Mouse (Mus musculus): Measurements from ENCODE around the gene Rassf8. TPM values are rescaled to one million over a fixed set of nuclear protein-coding genes. Genes with fewer than 3 reads are reported as not detected.
A peak's percentile ranks its signal among the peaks of the same experiment; 100 is the strongest.

Rassf8 gene
- polyA plus RNA-seq, 1 experiment from 2014 or later = 9.1 TPM

DNA sequence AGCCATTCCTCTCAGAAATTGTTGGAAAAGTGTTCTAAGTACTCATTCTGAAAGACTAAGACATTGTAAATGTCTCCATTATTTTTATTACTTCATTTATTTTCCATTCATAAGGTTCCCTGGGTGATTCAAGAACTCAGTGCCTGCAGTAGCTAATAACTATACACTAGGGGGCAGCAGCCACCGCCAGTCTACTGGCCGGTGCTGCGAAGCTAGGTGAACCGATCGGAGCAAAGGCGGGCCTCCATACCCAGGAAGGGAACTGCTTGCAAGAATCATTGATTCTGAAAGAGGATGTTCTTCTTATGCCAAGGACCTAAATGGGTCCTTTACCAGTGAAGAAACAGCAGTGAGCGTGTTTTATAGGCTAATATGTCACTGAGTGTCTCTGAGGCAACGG is 83.6 kb downstream of the Rassf8 start:
- no peak for ATAC-seq (ENCODE audit: insufficient number of reproducible peaks, insufficient read depth, low FRiP score, low TSS enrichment)
- H3K4me1 ChIP-seq = no peaks in the 10 kb centered on the region
- no peak overlapping the region for H3K4me2 ChIP-seq (replicated peaks)
- no peaks in the 10 kb centered on the region for H3K27me3 ChIP-seq
- H3K27ac ChIP-seq = no peak overlapping the region
- H3K36me3 ChIP-seq = no peaks in the 10 kb centered on the region
- H3K4me3 ChIP-seq = no peak overlapping the region
- WGBS = 17% methylated on average over 8 of the region's 8 CpGs
- H3K9ac ChIP-seq = no peak overlapping the region
- 0 out of 2 replicates have a peak, but pooled peaks cover 3% of the 10 kb centered on the region for H3K9me3 ChIP-seq

DNA sequence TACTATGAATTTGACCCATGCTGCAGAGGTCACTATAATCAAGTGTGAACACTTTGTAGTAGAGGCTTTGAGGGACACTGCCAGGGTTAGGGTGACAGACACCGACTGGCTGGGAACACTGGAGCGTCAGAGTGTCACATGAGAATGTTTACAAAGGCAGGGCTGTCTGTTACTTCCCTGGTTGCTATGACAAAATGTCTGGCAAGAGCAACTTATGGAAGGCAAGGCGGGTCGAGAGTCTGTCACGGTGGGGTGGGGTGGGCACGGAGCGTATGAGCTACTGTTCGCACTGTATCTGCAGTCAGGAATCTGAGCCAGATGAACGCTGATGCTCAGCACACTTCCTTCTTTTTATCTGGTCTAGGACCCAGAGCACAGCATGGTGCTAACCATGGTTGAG is 84.1 kb downstream of the Rassf8 start:
- H3K4me3 ChIP-seq = no peak overlapping the region
- no peaks in the 10 kb centered on the region for H3K36me3 ChIP-seq
- 0 out of 2 replicates have a peak, but pooled peaks have one; percentile 22 for ATAC-seq (ENCODE audit: insufficient number of reproducible peaks, insufficient read depth, low FRiP score, low TSS enrichment)
- H3K4me1 ChIP-seq = no peaks in the 10 kb centered on the region
- H3K27ac ChIP-seq = no peak overlapping the region
- H3K9ac ChIP-seq = no peak overlapping the region
- H3K27me3 ChIP-seq = no peaks in the 10 kb centered on the region
- H3K9me3 ChIP-seq = no peaks in the 10 kb centered on the region
- WGBS = 50% methylated on average over 9 of the region's 9 CpGs
- no peak overlapping the region for H3K4me2 ChIP-seq (replicated peaks)

GRCm38 (mm10) chr6:145832927-145833326 is 86.4 kb downstream of the Rassf8 start:
- H3K27ac ChIP-seq = no peak overlapping the region
- H3K9me3 ChIP-seq = no peaks in the 10 kb centered on the region
- no peak overlapping the region for H3K4me3 ChIP-seq
- 76% methylated on average over 8 of the region's 8 CpGs for WGBS
- no peaks in the 10 kb centered on the region for H3K27me3 ChIP-seq
- no peak for ATAC-seq (ENCODE audit: insufficient number of reproducible peaks, insufficient read depth, low FRiP score, low TSS enrichment)
- H3K4me2 ChIP-seq (replicated peaks) = no peak overlapping the region
- no peak overlapping the region for H3K9ac ChIP-seq
- H3K4me1 ChIP-seq = no peaks in the 10 kb centered on the region
- no peaks in the 10 kb centered on the region for H3K36me3 ChIP-seq

DNA sequence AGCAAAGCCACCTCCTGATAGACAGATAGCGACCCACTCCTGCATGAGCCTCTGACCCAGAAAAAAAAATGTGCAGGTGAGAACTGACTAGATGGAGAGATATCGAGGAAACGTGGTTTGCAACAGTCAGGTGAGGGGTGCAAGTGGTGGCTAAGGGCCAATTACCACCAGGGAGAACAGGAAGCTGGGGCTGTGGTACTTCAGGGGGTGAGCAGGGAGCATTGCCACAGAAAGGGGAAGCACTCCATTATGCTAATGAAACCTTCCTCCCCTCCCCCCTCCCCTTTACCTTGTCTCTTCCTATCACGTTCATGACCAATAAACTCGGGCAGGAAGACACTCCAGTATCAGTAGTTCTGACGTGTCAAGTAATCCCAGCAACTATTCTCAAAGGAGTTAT is 88.8 kb downstream of the Rassf8 start:
- 52% methylated on average over 6 of the region's 6 CpGs for WGBS
- no peaks in the 10 kb centered on the region for H3K4me1 ChIP-seq

GRCm38 (mm10) chr6:145845611-145846010 is 99.1 kb downstream of the Rassf8 start:
- Histone ChIP-seq H3K27ac (no peak overlapping the region), H3K9ac (no peak overlapping the region), H3K9me3 (no peaks in the 10 kb centered on the region), H3K27me3 (no peaks in the 10 kb centered on the region), H3K4me2 (replicated peaks) (no peak overlapping the region), H3K4me1 (no peaks in the 10 kb centered on the region), H3K36me3 (no peaks in the 10 kb centered on the region), H3K4me3 (no peak overlapping the region)
- 71% methylated on average over 5 of the region's 5 CpGs for WGBS
- ATAC-seq (ENCODE audit: insufficient number of reproducible peaks, insufficient read depth, low FRiP score, low TSS enrichment) = no peak

More for the DNA sequence above, 88.8 kb downstream of the Rassf8 start:
- ATAC-seq (ENCODE audit: insufficient number of reproducible peaks, insufficient read depth, low FRiP score, low TSS enrichment) = no peak
- no peaks in the 10 kb centered on the region for H3K36me3 ChIP-seq
- H3K4me3 ChIP-seq = no peak overlapping the region
- H3K9ac ChIP-seq = no peak overlapping the region
- no peaks in the 10 kb centered on the region for H3K9me3 ChIP-seq
- H3K27me3 ChIP-seq = no peaks in the 10 kb centered on the region
- no peak overlapping the region for H3K27ac ChIP-seq
- H3K4me2 ChIP-seq (replicated peaks) = no peak overlapping the region

DNA sequence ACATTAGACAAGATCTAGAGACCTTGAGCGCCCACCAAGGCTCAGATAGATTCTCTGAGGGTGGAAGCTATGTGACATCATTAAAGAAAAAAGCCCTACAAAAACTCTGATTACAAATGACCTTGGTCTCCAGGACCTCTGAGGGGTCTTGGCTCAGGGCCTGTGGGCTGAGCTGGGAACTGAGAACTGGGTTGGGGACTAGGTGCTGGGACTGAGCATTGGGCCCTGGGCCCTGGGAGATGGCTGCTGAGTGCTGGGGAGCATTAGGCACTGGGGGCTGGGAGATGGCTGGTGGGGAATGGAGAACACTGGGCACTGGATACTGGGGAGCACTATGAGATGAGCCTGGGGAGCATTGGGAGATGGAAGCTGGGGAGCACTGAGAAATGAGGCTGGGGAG is 99.5 kb downstream of the Rassf8 start:
- H3K4me1 ChIP-seq = 0 out of 2 replicates have a peak, but pooled peaks cover 4% of the 10 kb centered on the region
- H3K4me3 ChIP-seq = no peak overlapping the region
- H3K9me3 ChIP-seq = no peaks in the 10 kb centered on the region
- H3K27ac ChIP-seq = no peak overlapping the region
- H3K36me3 ChIP-seq = no peaks in the 10 kb centered on the region
- no peak overlapping the region for H3K4me2 ChIP-seq (replicated peaks)
- H3K27me3 ChIP-seq = no peaks in the 10 kb centered on the region
- ATAC-seq (ENCODE audit: insufficient number of reproducible peaks, insufficient read depth, low FRiP score, low TSS enrichment) = no peak
- 88% methylated on average over 1 of the region's 1 CpGs for WGBS
- no peak overlapping the region for H3K9ac ChIP-seq

DNA sequence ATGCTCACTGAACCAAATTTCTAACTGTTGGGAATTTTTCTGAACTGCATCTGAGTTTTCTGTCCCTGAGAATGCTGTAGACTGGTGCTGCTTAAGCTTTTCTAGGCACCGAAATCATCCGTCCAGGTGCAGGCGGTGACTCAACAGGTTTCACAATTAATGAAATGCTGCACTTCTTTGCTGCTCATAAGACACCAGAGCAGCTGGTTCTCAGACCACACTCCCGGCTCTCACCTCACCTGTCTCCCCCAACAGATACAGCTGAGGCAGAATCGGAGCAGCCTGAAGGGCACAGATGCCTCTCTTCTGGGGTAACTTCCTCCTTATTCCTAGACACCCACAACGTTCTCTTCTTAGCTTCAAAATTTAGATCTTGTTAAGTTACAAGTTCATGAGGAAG is 100.4 kb downstream of the Rassf8 start:
- Histone ChIP-seq H3K27ac (no peak overlapping the region), H3K9me3 (no peaks in the 10 kb centered on the region), H3K4me2 (replicated peaks) (no peak overlapping the region), H3K27me3 (no peaks in the 10 kb centered on the region), H3K9ac (no peak overlapping the region), H3K4me3 (no peak overlapping the region), H3K36me3 (no peaks in the 10 kb centered on the region), H3K4me1 (0 out of 2 replicates have a peak, but pooled peaks cover 4% of the 10 kb centered on the region)
- WGBS = 84% methylated on average over 6 of the region's 6 CpGs
- no peak for ATAC-seq (ENCODE audit: insufficient number of reproducible peaks, insufficient read depth, low FRiP score, low TSS enrichment)

GRCm38 (mm10) chr6:145847661-145848060 is 101.1 kb downstream of the Rassf8 start:
- no peaks in the 10 kb centered on the region for H3K27me3 ChIP-seq
- H3K9me3 ChIP-seq = no peaks in the 10 kb centered on the region
- ATAC-seq (ENCODE audit: insufficient number of reproducible peaks, insufficient read depth, low FRiP score, low TSS enrichment) = no peak
- 0 out of 2 replicates have a peak, but pooled peaks cover 4% of the 10 kb centered on the region for H3K4me1 ChIP-seq
- WGBS = 89% methylated on average over 8 of the region's 8 CpGs
- no peak overlapping the region for H3K9ac ChIP-seq
- H3K27ac ChIP-seq = no peak overlapping the region
- H3K36me3 ChIP-seq = no peaks in the 10 kb centered on the region
- H3K4me3 ChIP-seq = no peak overlapping the region
- no peak overlapping the region for H3K4me2 ChIP-seq (replicated peaks)

DNA sequence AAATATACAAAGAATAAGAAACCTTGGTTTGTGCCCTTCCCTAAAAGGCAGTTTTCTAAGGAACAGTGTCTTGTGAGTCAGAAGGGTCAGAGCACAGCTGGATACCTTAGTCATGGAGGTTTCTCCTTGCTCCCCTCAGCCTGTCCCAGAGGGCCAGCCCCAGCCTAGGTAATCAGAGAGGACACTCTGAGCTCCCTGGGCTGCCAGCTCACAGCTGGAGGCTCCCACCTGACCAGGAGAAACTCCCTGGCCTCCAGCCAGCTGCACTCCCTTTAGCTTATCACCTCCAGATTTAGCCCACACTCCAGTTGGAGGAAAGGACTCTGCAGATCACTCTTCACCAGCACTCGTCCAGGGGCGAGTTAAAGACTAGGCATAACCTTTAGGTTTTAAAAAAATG is 104.2 kb downstream of the Rassf8 start:
- Histone ChIP-seq H3K27me3 (no peaks in the 10 kb centered on the region), H3K27ac (no peak overlapping the region), H3K9me3 (no peaks in the 10 kb centered on the region), H3K4me3 (no peak overlapping the region), H3K4me2 (replicated peaks) (no peak overlapping the region), H3K9ac (no peak overlapping the region), H3K36me3 (no peaks in the 10 kb centered on the region), H3K4me1 (peaks cover 8% of the 10 kb centered on the region; the same call in 1 of the 2 replicates)
- WGBS = 47% methylated on average over 2 of the region's 2 CpGs
- no peak for ATAC-seq (ENCODE audit: insufficient number of reproducible peaks, insufficient read depth, low FRiP score, low TSS enrichment)

DNA sequence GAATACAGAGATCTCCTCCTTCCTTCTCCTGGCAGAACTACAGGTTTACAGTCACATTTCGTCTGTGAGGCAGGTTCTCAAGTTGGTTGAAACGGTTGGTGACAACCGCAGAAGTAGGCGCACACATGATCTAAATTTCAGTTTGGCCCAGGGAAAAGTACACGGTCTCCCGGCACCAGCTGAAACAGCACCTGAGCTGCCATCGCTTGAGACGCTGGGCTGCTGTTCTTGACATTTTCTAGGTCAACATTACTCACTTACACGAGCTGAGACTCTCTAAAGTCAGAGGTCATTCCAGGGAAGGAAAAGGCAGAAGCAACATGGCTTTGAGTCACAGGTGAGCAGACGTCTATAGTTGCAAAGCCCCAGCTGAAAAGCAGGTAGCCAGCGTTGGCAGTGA is 105.4 kb downstream of the Rassf8 start:
- Histone ChIP-seq H3K36me3 (no peaks in the 10 kb centered on the region), H3K4me2 (replicated peaks) (no peak overlapping the region), H3K4me1 (peaks cover 14% of the 10 kb centered on the region; the same call in 1 of the 2 replicates), H3K9ac (no peak overlapping the region), H3K27me3 (no peaks in the 10 kb centered on the region), H3K27ac (no peak overlapping the region), H3K9me3 (no peaks in the 10 kb centered on the region), H3K4me3 (no peak overlapping the region)
- no peak for ATAC-seq (ENCODE audit: insufficient number of reproducible peaks, insufficient read depth, low FRiP score, low TSS enrichment)
- 73% methylated on average over 11 of the region's 11 CpGs for whole genome bisulfite sequencing

DNA sequence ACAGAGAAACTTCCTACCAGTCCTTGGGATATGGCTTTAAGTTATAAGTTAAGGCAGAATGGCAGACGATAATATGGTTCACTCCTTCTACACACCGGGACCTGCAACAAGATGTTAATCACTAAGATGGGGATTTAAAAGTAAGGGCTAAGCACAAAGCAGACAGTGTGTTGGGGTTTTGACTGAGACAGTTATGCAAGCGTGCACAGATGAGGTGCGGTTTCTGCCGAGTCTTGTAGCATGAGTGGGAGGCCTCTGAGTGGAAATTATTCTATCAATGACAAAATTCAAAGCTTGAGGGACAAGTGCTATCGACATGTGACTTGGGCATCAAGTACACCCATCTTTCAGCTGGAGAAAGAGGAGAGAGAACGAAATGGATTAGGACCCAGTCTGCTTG is 106.2 kb downstream of the Rassf8 start:
- 88% methylated on average over 7 of the region's 7 CpGs for whole genome bisulfite sequencing
- no peak for ATAC-seq (ENCODE audit: insufficient number of reproducible peaks, insufficient read depth, low FRiP score, low TSS enrichment)

DNA sequence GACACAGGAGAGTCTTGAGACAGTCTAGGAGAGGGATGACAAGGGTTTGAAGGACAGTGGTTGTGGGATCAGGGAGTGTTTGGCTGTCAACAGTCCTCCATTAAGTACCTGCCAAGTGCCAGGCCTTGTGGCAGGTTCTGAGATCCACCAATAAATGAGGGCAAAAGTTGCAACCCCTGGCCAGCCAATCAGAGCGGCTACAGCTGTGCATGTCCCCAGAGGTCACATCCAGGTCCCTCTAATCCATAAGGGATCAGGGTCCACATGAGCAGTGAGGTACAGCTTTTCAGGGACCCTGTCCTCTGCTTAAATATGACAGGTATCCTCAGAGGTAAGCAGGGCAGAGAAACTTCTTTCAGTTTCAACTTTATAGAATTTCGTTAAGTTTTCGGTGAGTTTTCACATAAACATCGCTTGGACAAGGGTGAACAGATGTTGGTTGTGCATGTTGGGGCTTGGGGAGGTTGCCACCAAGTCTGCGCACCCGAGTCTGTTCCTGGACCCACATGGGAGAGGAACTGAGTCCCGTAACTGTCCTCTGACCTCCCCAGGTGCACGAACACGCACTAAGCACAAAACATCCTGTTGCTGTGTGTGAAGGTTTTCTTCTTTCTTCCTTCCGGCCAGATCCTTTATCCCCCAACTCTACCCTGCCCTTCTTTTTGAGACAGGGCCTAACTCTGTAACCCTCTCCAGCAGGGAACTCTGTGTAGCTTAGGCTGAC is 107.0 kb downstream of the Rassf8 start:
- Histone ChIP-seq H3K27ac (no peak overlapping the region), H3K36me3 (no peaks in the 10 kb centered on the region), H3K4me1 (peaks cover 14% of the 10 kb centered on the region; the same call in 1 of the 2 replicates), H3K4me2 (replicated peaks) (no peak overlapping the region), H3K4me3 (no peak overlapping the region), H3K9me3 (no peaks in the 10 kb centered on the region), H3K9ac (no peak overlapping the region), H3K27me3 (no peaks in the 10 kb centered on the region)
- ATAC-seq (ENCODE audit: insufficient number of reproducible peaks, insufficient read depth, low FRiP score, low TSS enrichment) = no peak
- 83% methylated on average over 10 of the region's 10 CpGs for WGBS

More for the DNA sequence above, 106.2 kb downstream of the Rassf8 start:
- Histone ChIP-seq H3K27me3 (no peaks in the 10 kb centered on the region), H3K4me3 (no peak overlapping the region), H3K4me1 (peaks cover 14% of the 10 kb centered on the region; the same call in 1 of the 2 replicates), H3K27ac (no peak overlapping the region), H3K36me3 (no peaks in the 10 kb centered on the region), H3K4me2 (replicated peaks) (no peak overlapping the region), H3K9me3 (no peaks in the 10 kb centered on the region), H3K9ac (no peak overlapping the region)
